Mouse (Mus musculus) spleen, adult 2 months (tissue): ENCODE data around the gene Bcl2l11.

Source experiments
- CTCF ChIP-seq: fragments of 200-500 bp; IDR thresholded peaks from 2 replicates; pipeline ENCODE4 v1.5.1; 2011; ENCODE audit warnings: mild to moderate bottlenecking, inconsistent platforms; ENCODE audit not compliant: insufficient read depth, insufficient read length, insufficient replicate concordance; ENCODE audit errors: extremely low read depth
- POLR2A ChIP-seq: fragments of 200-500 bp; IDR thresholded peaks from 2 replicates; pipeline ENCODE4 v1.6.1; 2011; ENCODE audit warnings: low read depth, low read length, inconsistent platforms

DNA sequence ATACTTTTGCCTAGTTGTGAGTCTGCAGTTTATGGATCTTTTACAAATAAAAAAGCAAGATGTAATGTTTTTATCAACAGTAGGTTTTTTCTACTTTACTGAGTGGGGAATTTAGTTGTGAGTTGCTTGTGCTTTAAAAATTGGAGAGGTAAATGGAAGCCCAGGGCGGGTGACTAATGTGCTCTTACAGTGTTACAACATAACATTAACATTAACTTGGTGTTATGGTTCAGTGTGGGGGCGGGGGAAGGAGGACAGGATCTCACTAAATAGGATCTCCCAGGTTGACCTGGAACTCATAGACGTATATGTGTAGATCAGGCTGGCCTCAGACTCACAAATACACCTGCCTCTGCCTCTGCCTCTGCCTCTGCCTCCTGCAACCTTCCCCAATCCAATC lies 19.6 kb downstream of the Bcl2l11 start:
- no peak for TF ChIP-seq POLR2A
- no peak for TF ChIP-seq CTCF
